7 mouse cellular contexts compared by ENCODE assay signal in the genomic region with DNA sequence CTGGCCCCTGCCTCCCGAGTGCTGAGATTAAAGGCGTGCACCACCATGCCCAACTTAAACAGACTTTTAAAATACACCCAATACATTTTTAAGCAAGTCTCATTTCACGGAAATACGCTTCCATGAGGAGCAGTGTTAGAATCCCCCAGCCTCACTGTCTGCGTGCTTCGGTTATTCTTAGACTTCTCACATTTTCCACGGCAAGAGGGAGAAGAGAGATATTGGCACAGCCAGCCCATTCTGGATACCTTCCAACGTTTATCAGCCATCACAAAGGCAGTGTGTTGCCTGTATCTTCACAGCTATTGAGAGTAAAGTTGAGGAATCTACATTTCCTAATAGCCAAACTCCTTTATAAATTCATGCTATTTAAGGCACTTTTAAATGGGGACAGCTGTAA. TPM values are rescaled to one million over a fixed set of nuclear protein-coding genes. Genes with fewer than 3 reads are reported as not detected.
DNase-seq lines count a peak whose midpoint lies in the region; ATAC-seq and TF ChIP-seq lines count a peak whose summit lies in the region.

No protein-coding gene starts in this region.

- H3K4me3 ChIP-seq in forebrain, postnatal 0 days (ENCODE audit: low read depth, low read length), result no peak overlapping the region

- peaks cover 32% of the 10 kb centered on the region for H3K36me3 ChIP-seq in forebrain, postnatal 0 days (ENCODE audit: insufficient read depth)

- ATAC-seq in forebrain, postnatal 0 days, result peak; percentile 62; the same call in 1 of the 2 replicates

- DNase-seq in left cerebral cortex, postnatal 14 days (ENCODE audit: low spot score in 2 of 2), result peak; percentile 45 to 60
- DNase-seq in left cerebral cortex, adult 18-20 months (ENCODE audit: low spot score in 2 of 2), result no peak
- peak; percentile 76 to 79 for DNase-seq in cerebellum, postnatal 14 days
- DNase-seq in forebrain, postnatal 0 days, result peak; percentile 72
- DNase-seq in lung, postnatal 10 days, result peak; percentile 63
- no peak for DNase-seq in urinary bladder, postnatal 25 days (ENCODE audit: low spot score)
- no peak for DNase-seq in embryo, embryonic 10 days (ENCODE audit: low spot score)

- no peaks in the 10 kb centered on the region for H3K9me3 ChIP-seq in forebrain, postnatal 0 days (ENCODE audit: low read length)

- no peaks in the 10 kb centered on the region for H3K27me3 ChIP-seq in forebrain, postnatal 0 days (ENCODE audit: insufficient read depth, low read length)

- H3K4me1 ChIP-seq in forebrain, postnatal 0 days (ENCODE audit: insufficient read depth), result peaks cover 41% of the 10 kb centered on the region

- H3K9ac ChIP-seq in forebrain, postnatal 0 days, result no peak overlapping the region; the same call in 1 of the 2 replicates

- peak overlapping the region; percentile 11; the same call in 1 of the 2 replicates for H3K4me2 ChIP-seq in forebrain, postnatal 0 days (ENCODE audit: low read depth)

- intact Hi-C loops in left cerebral cortex, postnatal 14 days (cut with DNase I), result loop anchor here (5.0 kb wide), 1 partner anchor 151 kb away; no protein-coding TSS in a partner anchor

- WGBS in forebrain, postnatal 0 days, result 31% methylated on average over 8 of the region's 8 CpGs

- no peak for TF ChIP-seq CTCF in forebrain, postnatal 0 days (IDR thresholded peaks at IDR 0.05; ENCODE audit: low read depth)

- peak overlapping the region; percentile 66; the same call in 1 of the 2 replicates for H3K27ac ChIP-seq in forebrain, postnatal 0 days (ENCODE audit: low read depth, low read length)

RNA-seq across cellular contexts. Expression of a gene that starts 7.8 kb away (rescaled TPM):
- total RNA-seq in left cerebral cortex, postnatal 14 days (2021), result 1,000 to 10,000 TPM; 1,135 to 1,354 TPM
- total RNA-seq in left cerebral cortex, adult 18-20 months (2021), result 1,000 to 10,000 TPM; 1,009 to 1,025 TPM
- total RNA-seq in forebrain, postnatal 0 days (2014; rRNA removed), result 160 and 199 TPM in 2 replicates
- polyA plus RNA-seq in forebrain, postnatal 0 days (2015; fragmentation: Nextera tagmentation; extraction: Ambion mirVana), result 50.2 and 53.7 TPM in 2 replicates

Comparison
In these comparisons a context has a peak if more than half of its experiments do, and no peak if none do; other contexts are left out.
1. DNase-seq: peak in left cerebral cortex, postnatal 14 days (2 of 2), cerebellum, postnatal 14 days (2 of 2), forebrain, postnatal 0 days (single experiment) and lung, postnatal 10 days (single experiment); none in left cerebral cortex, adult 18-20 months (0 of 2), urinary bladder, postnatal 25 days (single experiment) and embryo, embryonic 10 days (single experiment).